ENCODE assay signal across 9 mouse cellular contexts in genomic region chr5:19908706-19909060, GRCm38 (mm10).
DNase-seq lines count a peak whose midpoint lies in the region; ATAC-seq lines count a peak whose summit lies in the region.
"Had no signal": no experiment of that assay in that cellular context is flagged by ENCODE, and none has a peak within 500 bp of the region (broad histone marks: within the 10 kb centered on the region; RNA-seq: fewer than 3 reads in every experiment).

No protein-coding gene starts in this region.

- no peaks in the 10 kb centered on the region for H3K9me3 ChIP-seq in kidney, embryonic 14.5 days (ENCODE audit: control insufficient read depth, low read length)
- H3K9me3 ChIP-seq in forebrain, embryonic 11.5 days (ENCODE audit: control insufficient read depth, low read length) = no peaks in the 10 kb centered on the region
- no peaks in the 10 kb centered on the region for H3K9me3 ChIP-seq in limb, embryonic 13.5 days

- H3K4me2 ChIP-seq in kidney, embryonic 14.5 days (replicated peaks; ENCODE audit: low read depth, low read length) = peak overlapping the region; percentile 62
- peak overlapping the region; percentile 81 for H3K4me2 ChIP-seq in forebrain, embryonic 11.5 days (ENCODE audit: low read depth, low read length, severe bottlenecking)
- H3K4me2 ChIP-seq in limb, embryonic 13.5 days (replicated peaks) = peak overlapping the region; percentile 76

- H3K36me3 ChIP-seq in kidney, embryonic 14.5 days (ENCODE audit: control insufficient read depth, insufficient read depth, low read length) = no peaks in the 10 kb centered on the region
- H3K36me3 ChIP-seq in forebrain, embryonic 11.5 days (ENCODE audit: control insufficient read depth, insufficient read depth, low read length) = no peaks in the 10 kb centered on the region
- H3K36me3 ChIP-seq in limb, embryonic 13.5 days = no peaks in the 10 kb centered on the region

- H3K4me3 ChIP-seq in kidney, embryonic 14.5 days (ENCODE audit: low read length) = peak overlapping the region; percentile 34
- peak overlapping the region; percentile 48 for H3K4me3 ChIP-seq in forebrain, embryonic 11.5 days (ENCODE audit: low read depth, low read length)
- peak overlapping the region; percentile 44 for H3K4me3 ChIP-seq in limb, embryonic 13.5 days

- 2% methylated on average over 5 of the region's 5 CpGs for WGBS in kidney, embryonic 14.5 days
- WGBS in forebrain, embryonic 11.5 days = 3% methylated on average over 5 of the region's 5 CpGs
- WGBS in limb, embryonic 13.5 days = 2% methylated on average over 5 of the region's 5 CpGs

- ATAC-seq in kidney, embryonic 14.5 days (ENCODE audit: low FRiP score, low TSS enrichment) = no peak
- no peak for ATAC-seq in forebrain, embryonic 11.5 days (replicated peaks; ENCODE audit: low FRiP score)
- ATAC-seq in limb, embryonic 13.5 days (ENCODE audit: low FRiP score, low read depth) = no peak
- ATAC-seq in granulocyte monocyte progenitor cell, adult 5-6 weeks (replicated peaks; ENCODE audit: poor library complexity, severe bottlenecking) = no peak
- ATAC-seq: inflammation-experienced regulatory T-cells, adult 6 months had no signal

- no peak overlapping the region for H3K9ac ChIP-seq in kidney, embryonic 14.5 days (ENCODE audit: low read depth, low read length)
- H3K9ac ChIP-seq in forebrain, embryonic 11.5 days (ENCODE audit: low read length) = peak overlapping the region; percentile 58
- peak overlapping the region; percentile 31 for H3K9ac ChIP-seq in limb, embryonic 13.5 days

- H3K27ac ChIP-seq in kidney, embryonic 14.5 days (ENCODE audit: low read depth, low read length) = no peak overlapping the region
- no peak overlapping the region for H3K27ac ChIP-seq in forebrain, embryonic 11.5 days (ENCODE audit: low read depth, low read length)
- no peak overlapping the region for H3K27ac ChIP-seq in limb, embryonic 13.5 days

- no peaks in the 10 kb centered on the region; the same call in 1 of the 2 replicates for H3K4me1 ChIP-seq in kidney, embryonic 14.5 days (ENCODE audit: control insufficient read depth, insufficient read depth, low read length)
- peaks cover 3% of the 10 kb centered on the region; the same call in 1 of the 2 replicates for H3K4me1 ChIP-seq in forebrain, embryonic 11.5 days (replicated peaks; ENCODE audit: control insufficient read depth, insufficient read depth, low read length)
- peaks cover 10% of the 10 kb centered on the region for H3K4me1 ChIP-seq in limb, embryonic 13.5 days

- H3K27me3 ChIP-seq in kidney, embryonic 14.5 days (ENCODE audit: control insufficient read depth, insufficient read depth, low read length) = peaks cover 10% of the 10 kb centered on the region; the same call in 1 of the 2 replicates
- no peaks in the 10 kb centered on the region for H3K27me3 ChIP-seq in forebrain, embryonic 11.5 days (ENCODE audit: control insufficient read depth, insufficient read depth, low read length)
- peaks cover 22% of the 10 kb centered on the region for H3K27me3 ChIP-seq in limb, embryonic 13.5 days

- no peak for DNase-seq in kidney, adult 8-10 months
- peak; percentile 38 for DNase-seq in brain, adult 2 months (ENCODE audit: low read depth, low spot score)
- DNase-seq in forebrain, embryonic 11.5 days (ENCODE audit: low spot score) = no peak
- DNase-seq in spleen, adult 18-20 months = no peak
- no peak for DNase-seq in adipocyte (ENCODE audit: low spot score)
